Mouse (Mus musculus): ENCODE results near the gene Cmss1.

GRCm38 (mm10) chr16:57568648-57569404 lies 37.8 kb downstream of the Cmss1 start:
- TF ChIP-seq CTCF (IDR thresholded peaks at IDR 0.05; ENCODE audit: borderline replicate concordance, extremely low read depth, insufficient read depth, insufficient read length): no peak
- TF ChIP-seq POLR2A (IDR thresholded peaks at IDR 0.05; ENCODE audit: borderline replicate concordance, extremely low read depth, insufficient read depth, insufficient read length, poor library complexity, severe bottlenecking): no peak
